Mouse (Mus musculus): Measurements from ENCODE around the gene Ntmt1. TPM values are rescaled to one million over a fixed set of nuclear protein-coding genes. Genes with fewer than 3 reads are reported as not detected.

Ntmt1 gene
- total RNA-seq, 2 experiments from 2014 or later: 41.3 to 41.9 TPM

DNA sequence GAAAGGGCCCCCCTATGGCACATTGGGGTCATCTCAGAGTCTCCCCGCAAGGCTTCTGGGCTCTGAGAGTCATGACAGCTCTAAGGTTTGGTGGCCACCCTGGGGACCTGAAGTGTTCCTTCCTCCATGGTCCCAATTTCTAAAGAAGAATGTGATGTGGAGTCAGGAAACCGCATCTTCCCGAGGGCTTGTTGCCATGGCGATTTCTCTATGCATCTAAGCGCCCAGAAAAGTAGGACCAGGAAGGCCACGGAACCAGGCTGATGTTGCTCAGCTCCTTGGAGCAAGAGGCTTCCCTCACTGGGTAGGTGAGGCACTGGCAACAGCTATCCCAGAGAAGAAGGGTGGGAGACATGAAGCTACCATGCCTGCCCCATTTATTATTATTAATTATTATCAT lies 49.5 kb downstream of the Ntmt1 start:
- intact Hi-C loops (cut with DNase I): no loop called here
- no peak for DNase-seq

DNA sequence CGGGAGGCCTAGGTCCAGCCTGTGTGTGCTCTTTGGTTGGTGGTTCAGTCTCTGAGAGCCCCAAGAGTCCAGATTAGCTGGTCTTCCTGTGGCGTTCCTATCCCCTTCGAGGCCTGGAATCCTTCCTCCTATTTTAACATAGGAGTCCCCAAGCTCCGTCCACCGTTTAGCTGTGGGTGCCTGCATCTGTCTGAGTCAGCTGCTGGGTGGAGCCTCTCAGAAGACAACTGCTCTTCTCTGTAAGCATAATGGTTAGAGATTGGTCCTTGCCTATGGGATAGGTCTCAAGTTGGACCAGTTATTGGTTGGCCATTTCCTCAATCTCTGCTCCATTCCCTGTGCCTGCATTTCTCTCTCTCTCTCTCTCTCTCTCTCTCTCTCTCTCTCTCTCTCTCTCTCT lies 52.2 kb downstream of the Ntmt1 start:
- intact Hi-C loops (cut with DNase I): no loop called here

DNA sequence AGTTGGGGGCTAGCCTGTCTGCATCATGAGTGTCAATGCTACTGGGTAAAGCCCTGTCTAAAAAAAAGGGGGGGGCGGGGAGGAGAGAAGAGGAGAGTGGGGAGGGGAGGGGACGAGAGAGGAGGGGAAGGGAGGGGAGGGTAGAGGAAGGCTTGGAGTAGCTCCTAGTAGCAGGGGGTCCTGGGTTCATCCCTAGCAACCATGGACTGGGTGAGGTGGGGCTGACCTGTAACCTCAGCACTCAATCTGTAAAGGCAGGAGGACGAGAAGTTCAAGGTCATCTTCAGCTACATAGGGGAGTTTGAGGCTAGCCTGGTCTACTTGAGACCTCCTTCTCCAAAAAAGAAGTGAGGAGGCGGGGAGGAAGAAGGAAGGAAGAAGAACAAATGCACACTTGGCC lies 54.5 kb downstream of the Ntmt1 start:
- intact Hi-C loops (cut with DNase I): no loop called here

More for the DNA sequence above, 52.2 kb downstream of the Ntmt1 start:
- DNase-seq: no peak

DNA sequence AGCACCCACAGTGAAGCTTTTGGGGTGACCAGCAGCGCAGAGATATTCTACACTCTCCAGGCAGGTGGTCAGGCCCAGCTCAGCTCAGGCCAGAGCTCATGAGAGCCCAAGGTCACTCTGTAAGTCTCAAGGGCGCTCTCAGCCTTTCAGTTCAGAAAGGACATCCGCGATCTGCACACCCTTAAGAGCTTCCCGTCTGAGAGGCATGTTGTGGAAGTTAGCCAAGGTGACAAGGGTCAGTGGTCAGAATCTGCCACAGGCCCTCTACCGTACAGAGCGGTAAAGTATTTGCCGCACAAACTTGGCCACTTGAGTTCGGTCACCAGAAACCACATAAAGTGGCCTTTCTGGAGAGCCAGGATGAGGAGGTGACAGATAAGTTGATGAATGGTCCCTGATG lies 55.9 kb downstream of the Ntmt1 start:
- peak in 1 of 2 experiments; percentile 25 for DNase-seq

More for the DNA sequence above, 54.5 kb downstream of the Ntmt1 start:
- no peak for DNase-seq

DNA sequence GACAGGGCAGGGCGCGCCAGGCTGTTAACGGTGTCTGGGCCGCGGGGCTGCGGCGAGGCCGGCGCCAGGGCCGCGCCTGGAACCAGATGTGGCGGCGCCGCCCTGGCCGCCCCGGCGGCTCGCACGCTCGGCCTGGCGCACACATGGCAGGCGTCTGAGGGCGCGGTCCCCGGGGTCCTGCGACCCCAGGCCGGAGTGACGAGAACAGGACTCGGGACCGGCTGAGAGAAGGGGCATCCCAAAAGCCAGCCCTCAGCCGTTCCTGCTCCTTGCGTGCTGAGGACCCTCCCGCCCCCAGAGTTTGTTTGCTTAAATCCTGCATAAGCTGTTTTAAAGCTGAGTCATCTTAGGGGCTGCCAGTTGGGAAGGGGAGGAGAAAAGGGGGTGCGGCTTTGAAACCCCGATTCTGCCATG lies 57.3 kb downstream of the Ntmt1 start:
- intact Hi-C loops (cut with DNase I): no loop called here
- DNase-seq: peak; percentile 36 to 41

More for the DNA sequence above, 55.9 kb downstream of the Ntmt1 start:
- intact Hi-C loops (cut with DNase I): no loop called here

DNA sequence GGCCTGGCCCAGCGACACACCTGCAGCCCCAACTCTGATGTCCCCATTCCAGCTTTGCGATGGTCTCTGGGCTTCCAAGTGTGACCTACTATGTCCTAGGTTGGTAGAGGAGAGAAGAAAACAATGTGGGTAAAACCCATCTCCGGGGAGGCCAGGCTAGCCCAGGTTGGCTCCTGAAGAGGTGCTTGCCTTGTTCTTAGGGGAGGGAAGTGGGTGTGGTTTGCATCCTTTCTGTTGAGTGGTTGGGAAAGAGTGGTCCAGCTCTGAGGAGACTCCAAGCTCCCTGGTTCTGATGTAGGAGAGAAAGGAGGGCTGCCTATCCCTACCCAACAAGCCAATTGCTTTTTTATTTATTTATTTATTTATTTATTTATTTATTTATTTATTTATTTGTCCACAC lies 57.8 kb downstream of the Ntmt1 start:
- no peak for DNase-seq
- intact Hi-C loops (cut with DNase I): no loop called here

DNA sequence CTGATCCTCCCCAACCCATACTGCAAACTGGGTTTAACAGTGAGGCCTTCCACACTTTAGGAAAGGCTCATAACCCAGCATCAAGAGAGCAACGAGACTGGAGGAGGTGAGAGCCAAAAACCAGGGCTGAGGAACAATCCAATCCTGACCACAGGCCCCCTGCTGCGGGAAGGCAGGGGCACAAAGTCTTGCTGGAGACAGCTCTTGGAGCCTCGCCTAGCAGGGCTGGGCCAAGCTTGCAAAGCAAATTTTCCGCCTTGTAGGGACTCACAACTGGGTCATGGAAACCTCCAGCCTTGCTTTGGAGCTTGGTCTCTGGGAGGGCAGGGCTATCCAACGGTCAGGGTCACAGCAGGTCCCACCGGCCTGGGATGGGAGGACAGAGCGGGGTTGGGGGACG lies 63.2 kb downstream of the Ntmt1 start:
- intact Hi-C loops (cut with DNase I): no loop called here
- no peak for DNase-seq

Other genes with a start within 250 kb of the Ntmt1 start
- gene Cstad, start 212.8 kb upstream of the Ntmt1 start, total RNA-seq (2021): 1 to 10 TPM; 1.9 to 3.1 TPM
- 1 to 10 TPM in 1 of 2 experiments, under 1 TPM in 1; 0.93 to 1.7 TPM for gene 1700001O22Rik, start 4.2 kb upstream of the Ntmt1 start, total RNA-seq (2021)
- 10 to 100 TPM; 12.0 to 13.5 TPM for gene Asb6, start 22.5 kb downstream of the Ntmt1 start, total RNA-seq (2021)
- 1 to 10 TPM; 3.1 to 4.9 TPM for gene Prrx2, start 27.1 kb downstream of the Ntmt1 start, total RNA-seq (2021)
- 1 to 10 TPM; 1.1 to 2.3 TPM for gene Ptges, start 122.0 kb downstream of the Ntmt1 start, total RNA-seq (2021)
- 10 to 100 TPM; 29.3 to 34.0 TPM for gene Tor1b, start 145.1 kb downstream of the Ntmt1 start, total RNA-seq (2021)
- gene Tor1a, start 160.1 kb downstream of the Ntmt1 start, total RNA-seq (2021): 10 to 100 TPM; 18.9 to 20.7 TPM
- gene BC005624, start 174.4 kb downstream of the Ntmt1 start, total RNA-seq (2021): 10 to 100 TPM; 19.2 to 19.9 TPM
- 10 to 100 TPM; 58.5 to 61.1 TPM for gene Usp20, start 174.5 kb downstream of the Ntmt1 start, total RNA-seq (2021)

All from heart, postnatal 10 days (tissue).